Mouse (Mus musculus) liver, postnatal 0 days (tissue): ENCODE measurements around the gene Ppargc1a. TPM values are rescaled to one million over a fixed set of nuclear protein-coding genes. Genes with fewer than 3 reads are reported as not detected.

ENCODE experiments used
- ATAC-seq: fragments of 200-750 bp; cut with Nextera tagmentation; 2 replicates; pipeline ENCODE4 v1.8.0; 2017; ENCODE audit warnings: mild to moderate bottlenecking, moderate library complexity
- DNase-seq: peaks from one replicate; pipeline ENCODE4 v3.0.0-alpha.2; 2016
- H3K27ac ChIP-seq: fragments of 300-500 bp; sonication (generic); 2 replicates; pipeline ENCODE4 v1.5.1; 2014; ENCODE audit warnings: antibody characterized with exemption, moderate library complexity, mild to moderate bottlenecking, low read depth
- H3K27me3 ChIP-seq: fragments of 300-500 bp; sonication (generic); 2 replicates; pipeline ENCODE4 v1.6.1; 2014; ENCODE audit warnings: low read length, control low read depth, mixed read lengths; ENCODE audit not compliant: insufficient read depth
- H3K36me3 ChIP-seq: fragments of 300-500 bp; sonication (generic); replicated peaks from 2 replicates; pipeline ENCODE4 v1.6.1; 2014; ENCODE audit warnings: mild to moderate bottlenecking, control low read depth, low read length, moderate library complexity, mixed read lengths; ENCODE audit not compliant: insufficient read depth
- H3K4me1 ChIP-seq: fragments of 300-500 bp; sonication (generic); 2 replicates; pipeline ENCODE4 v1.6.1; 2014; ENCODE audit warnings: antibody characterized with exemption, mild to moderate bottlenecking, control low read depth; ENCODE audit not compliant: insufficient read depth
- H3K4me2 ChIP-seq: fragments of 300-500 bp; sonication (generic); 2 replicates; pipeline ENCODE4 v1.6.1; 2014; ENCODE audit warnings: low read depth, mild to moderate bottlenecking, low read length, moderate library complexity, mixed read lengths
- H3K4me3 ChIP-seq: fragments of 300-500 bp; sonication (generic); 2 replicates; pipeline ENCODE4 v1.5.1; 2014; ENCODE audit warnings: low read depth, low read length
- H3K9ac ChIP-seq: fragments of 300-500 bp; sonication (generic); replicated peaks from 2 replicates; pipeline ENCODE4 v1.6.1; 2014; ENCODE audit warnings: mild to moderate bottlenecking, moderate library complexity
- H3K9me3 ChIP-seq: fragments of 300-500 bp; sonication (generic); 2 replicates; pipeline ENCODE4 v1.6.1; 2016; ENCODE audit warnings: mild to moderate bottlenecking, control low read depth, low read length, mixed read lengths
- CTCF ChIP-seq: sonication (generic); IDR thresholded peaks from 2 replicates; pipeline ENCODE4 v1.5.1; 2016; ENCODE audit warnings: antibody characterized with exemption, low read depth
- EP300 ChIP-seq: IDR thresholded peaks from 2 replicates; pipeline ENCODE4 v1.6.1; 2016; ENCODE audit warnings: antibody characterized with exemption, low read depth, mild to moderate bottlenecking
- WGBS: fragments of 180-500 bp; shearing (Covaris S2); extraction: QIAGEN DNeasy Blood & Tissue Kit; methylation state at CpG from one replicate; pipeline ENCODE4 v1.1.7; 2014; ENCODE audit not compliant: insufficient replicate concordance; 5-methylcytosine and 5-hydroxymethylcytosine counted together
- polyA plus RNA-seq: library from polyadenylated mRNA; unstranded; fragments of >200 nt; fragmentation: Nextera tagmentation; extraction: Ambion mirVana; gene quantifications from 2 replicates; pipeline ENCODE4 v1.2.1, GENCODE M21; 2015

The Ppargc1a gene
- polyA plus RNA-seq, 1 experiment from 2014 or later: 7.1 TPM

DNA sequence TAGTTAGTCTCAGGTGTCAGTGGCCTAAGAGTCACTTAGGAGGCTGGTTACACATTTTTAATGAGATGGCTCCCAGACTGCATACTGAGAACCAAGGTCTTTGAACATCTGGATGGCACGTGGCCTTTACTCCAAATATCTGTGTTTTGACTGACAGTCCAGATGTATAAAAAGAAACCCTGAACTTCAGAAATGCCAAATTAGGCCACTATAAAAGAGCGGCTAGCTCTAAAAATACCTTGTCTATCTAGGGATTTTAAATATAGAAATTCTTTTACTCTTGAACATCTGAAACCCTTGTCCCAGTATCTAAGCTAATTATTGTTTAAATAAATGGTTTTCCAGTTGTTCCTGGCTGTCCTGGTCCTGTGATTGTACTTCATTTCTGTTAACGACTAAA lies 90.4 kb downstream of the Ppargc1a start:
- Histone ChIP-seq H3K9ac (no peak overlapping the region), H3K4me1 (no peaks in the 10 kb centered on the region), H3K27ac (no peak overlapping the region), H3K4me2 (no peak overlapping the region), H3K4me3 (no peak overlapping the region), H3K9me3 (no peaks in the 10 kb centered on the region), H3K36me3 (peaks cover 5% of the 10 kb centered on the region; the same call in 1 of the 2 replicates), H3K27me3 (no peaks in the 10 kb centered on the region)
- WGBS: 72% methylated on average over 3 of the region's 3 CpGs
- no peak for ATAC-seq
- no peak for DNase-seq
- TF ChIP-seq CTCF (no peak), EP300 (no peak)

DNA sequence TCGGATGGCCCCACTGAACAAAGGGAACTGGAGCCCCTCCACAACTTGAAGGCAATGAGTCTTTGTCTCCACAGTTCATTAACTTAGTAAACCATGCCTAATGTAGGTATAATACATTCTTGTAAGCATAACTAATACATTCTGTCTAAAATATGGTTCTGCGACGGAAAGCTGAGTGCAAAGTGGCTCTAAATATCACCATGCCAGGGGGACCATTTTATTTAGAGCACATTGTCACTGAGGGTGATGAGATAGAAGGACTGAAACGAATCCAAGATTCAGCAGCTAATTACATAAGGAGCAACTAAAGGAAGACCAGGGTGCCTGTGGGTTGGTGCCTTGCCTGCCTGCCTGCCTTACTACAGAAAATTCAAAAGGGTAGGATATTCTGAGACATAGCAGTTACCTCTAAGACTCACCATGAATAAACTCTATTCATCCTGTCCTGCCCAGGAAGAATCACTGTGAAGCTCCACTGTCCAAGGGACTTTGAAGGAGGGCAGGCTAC lies 92.4 kb downstream of the Ppargc1a start:
- H3K4me1 ChIP-seq: no peaks in the 10 kb centered on the region
- no peak overlapping the region for H3K27ac ChIP-seq
- 81% methylated on average over 4 of the region's 4 CpGs for WGBS
- no peak overlapping the region for H3K4me3 ChIP-seq
- H3K27me3 ChIP-seq: no peaks in the 10 kb centered on the region
- DNase-seq (no peak), ATAC-seq (no peak)
- H3K9ac ChIP-seq: no peak overlapping the region
- no peaks in the 10 kb centered on the region for H3K9me3 ChIP-seq
- H3K4me2 ChIP-seq: no peak overlapping the region
- peaks cover 5% of the 10 kb centered on the region; the same call in 1 of the 2 replicates for H3K36me3 ChIP-seq
- TF ChIP-seq EP300 (no peak), CTCF (no peak)

DNA sequence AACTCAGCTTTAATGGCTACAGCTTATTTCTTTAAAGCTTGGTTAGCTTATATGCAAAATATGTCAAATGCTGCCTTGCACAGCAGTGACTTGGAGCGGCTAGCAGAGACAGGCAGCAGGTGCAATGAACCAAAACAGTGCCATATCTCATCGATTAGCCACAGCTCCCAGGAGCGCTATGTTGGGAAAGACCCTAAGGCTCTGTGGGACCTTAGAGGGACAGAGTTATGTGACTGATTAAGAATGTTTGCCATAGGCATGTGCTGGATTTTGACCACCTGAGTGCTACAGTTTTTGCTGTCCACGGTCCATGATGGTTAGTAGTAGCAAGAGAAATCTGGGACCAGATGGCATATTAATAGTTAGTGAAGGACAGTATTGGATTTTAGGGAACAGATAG lies 95.9 kb downstream of the Ppargc1a start:
- Histone ChIP-seq H3K4me2 (no peak overlapping the region), H3K36me3 (peaks cover 5% of the 10 kb centered on the region; the same call in 1 of the 2 replicates), H3K4me1 (no peaks in the 10 kb centered on the region), H3K27me3 (no peaks in the 10 kb centered on the region), H3K27ac (no peak overlapping the region), H3K9ac (no peak overlapping the region), H3K9me3 (no peaks in the 10 kb centered on the region), H3K4me3 (no peak overlapping the region)
- TF ChIP-seq EP300: no peak
- DNase-seq (no peak), ATAC-seq (no peak)
- WGBS: 88% methylated on average over 4 of the region's 4 CpGs

DNA sequence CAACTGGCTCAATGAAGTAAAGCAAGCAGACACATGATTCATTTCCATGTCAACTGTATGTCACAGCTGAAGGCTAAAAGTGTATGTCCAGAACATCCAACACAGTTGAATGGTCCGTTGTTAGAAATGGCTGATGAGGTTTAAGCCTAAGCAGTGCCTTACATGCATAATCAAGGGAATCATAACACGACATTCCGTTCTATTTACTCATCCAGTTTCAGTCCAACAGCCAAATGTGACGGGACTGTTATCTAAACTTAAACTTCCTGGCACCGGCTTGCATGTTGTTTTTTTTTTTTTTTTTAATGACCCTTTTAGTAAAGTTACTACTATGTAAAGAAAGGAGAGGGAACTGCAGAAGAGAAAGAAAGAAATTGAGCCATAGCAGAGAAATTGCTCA lies 101.5 kb downstream of the Ppargc1a start:
- Histone ChIP-seq H3K9me3 (no peaks in the 10 kb centered on the region), H3K4me1 (no peaks in the 10 kb centered on the region), H3K27ac (no peak overlapping the region), H3K9ac (no peak overlapping the region), H3K4me3 (no peak overlapping the region), H3K4me2 (no peak overlapping the region), H3K27me3 (no peaks in the 10 kb centered on the region), H3K36me3 (no peaks in the 10 kb centered on the region)
- DNase-seq (no peak), ATAC-seq (no peak)
- TF ChIP-seq EP300 (no peak), CTCF (no peak)
- WGBS: 59% methylated on average over 5 of the region's 5 CpGs

DNA sequence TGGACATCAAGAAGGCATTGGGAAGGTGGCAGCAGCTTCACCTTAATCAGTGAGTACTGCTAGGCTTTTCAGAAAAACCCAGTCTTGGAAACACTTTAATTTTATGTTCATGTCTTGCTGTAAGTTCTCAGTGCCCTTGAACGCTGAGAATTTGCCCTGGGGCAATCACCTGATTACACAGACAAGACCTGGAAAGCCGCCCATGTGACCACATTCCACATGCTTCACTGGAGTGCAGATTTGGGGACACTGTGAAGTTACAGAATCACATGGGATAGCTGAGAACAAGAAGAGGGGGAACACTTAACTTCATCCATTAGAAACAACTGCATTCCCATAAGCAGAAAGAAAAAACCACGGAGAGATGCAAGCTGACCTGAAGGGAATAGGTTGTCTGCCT lies 115.5 kb downstream of the Ppargc1a start:
- no peak overlapping the region for H3K9ac ChIP-seq
- H3K27ac ChIP-seq: 0 out of 2 replicates have a peak overlapping the region, but pooled peaks have one; percentile 3
- no peak for ATAC-seq
- no peak overlapping the region for H3K4me3 ChIP-seq
- no peak overlapping the region for H3K4me2 ChIP-seq
- no peak for TF ChIP-seq CTCF
- TF ChIP-seq EP300: no peak
- no peaks in the 10 kb centered on the region for H3K9me3 ChIP-seq
- 0 out of 2 replicates have a peak, but pooled peaks cover 2% of the 10 kb centered on the region for H3K4me1 ChIP-seq
- no peak for DNase-seq
- 60% methylated on average over 3 of the region's 3 CpGs for WGBS
- H3K36me3 ChIP-seq: no peaks in the 10 kb centered on the region; the same call in 1 of the 2 replicates
- no peaks in the 10 kb centered on the region for H3K27me3 ChIP-seq

DNA sequence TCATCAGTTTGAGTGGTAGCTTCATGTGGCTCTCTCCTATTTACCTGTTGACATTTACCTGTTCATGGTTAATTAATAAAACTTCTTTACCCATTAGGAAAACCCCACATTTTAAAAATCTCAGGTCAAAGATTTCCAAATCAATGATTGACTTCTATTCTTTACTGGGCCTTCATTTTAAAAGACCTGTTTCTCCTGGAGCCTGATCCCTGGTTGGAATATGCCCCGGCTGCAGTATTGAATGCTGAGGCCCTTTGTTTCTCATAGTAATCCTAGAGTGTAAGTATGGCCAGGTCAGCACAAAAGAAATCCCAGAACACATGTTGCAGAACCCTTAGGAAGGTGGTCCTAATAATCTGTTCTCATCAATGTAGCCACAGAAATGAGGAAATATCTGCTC lies 119.9 kb downstream of the Ppargc1a start:
- ATAC-seq (no peak), DNase-seq (no peak)
- no peak overlapping the region for H3K27ac ChIP-seq
- H3K36me3 ChIP-seq: no peaks in the 10 kb centered on the region
- TF ChIP-seq EP300: no peak
- no peak for TF ChIP-seq CTCF
- H3K4me1 ChIP-seq: 0 out of 2 replicates have a peak, but pooled peaks cover 2% of the 10 kb centered on the region
- H3K27me3 ChIP-seq: no peaks in the 10 kb centered on the region
- WGBS: 73% methylated on average over 1 of the region's 1 CpGs
- H3K4me3 ChIP-seq: no peak overlapping the region
- H3K4me2 ChIP-seq: no peak overlapping the region
- no peak overlapping the region for H3K9ac ChIP-seq
- H3K9me3 ChIP-seq: no peaks in the 10 kb centered on the region
